Mouse (Mus musculus): ENCODE measurements at regions not wholly inside any gene's neighbourhood (a gene's known extent, or its start where the extent isn't known, plus 50 kb on each side); places are given as distances from the start of the nearest gene placed in this dataset.
A peak's percentile ranks its signal among the peaks of the same experiment; 100 is the strongest.

DNA sequence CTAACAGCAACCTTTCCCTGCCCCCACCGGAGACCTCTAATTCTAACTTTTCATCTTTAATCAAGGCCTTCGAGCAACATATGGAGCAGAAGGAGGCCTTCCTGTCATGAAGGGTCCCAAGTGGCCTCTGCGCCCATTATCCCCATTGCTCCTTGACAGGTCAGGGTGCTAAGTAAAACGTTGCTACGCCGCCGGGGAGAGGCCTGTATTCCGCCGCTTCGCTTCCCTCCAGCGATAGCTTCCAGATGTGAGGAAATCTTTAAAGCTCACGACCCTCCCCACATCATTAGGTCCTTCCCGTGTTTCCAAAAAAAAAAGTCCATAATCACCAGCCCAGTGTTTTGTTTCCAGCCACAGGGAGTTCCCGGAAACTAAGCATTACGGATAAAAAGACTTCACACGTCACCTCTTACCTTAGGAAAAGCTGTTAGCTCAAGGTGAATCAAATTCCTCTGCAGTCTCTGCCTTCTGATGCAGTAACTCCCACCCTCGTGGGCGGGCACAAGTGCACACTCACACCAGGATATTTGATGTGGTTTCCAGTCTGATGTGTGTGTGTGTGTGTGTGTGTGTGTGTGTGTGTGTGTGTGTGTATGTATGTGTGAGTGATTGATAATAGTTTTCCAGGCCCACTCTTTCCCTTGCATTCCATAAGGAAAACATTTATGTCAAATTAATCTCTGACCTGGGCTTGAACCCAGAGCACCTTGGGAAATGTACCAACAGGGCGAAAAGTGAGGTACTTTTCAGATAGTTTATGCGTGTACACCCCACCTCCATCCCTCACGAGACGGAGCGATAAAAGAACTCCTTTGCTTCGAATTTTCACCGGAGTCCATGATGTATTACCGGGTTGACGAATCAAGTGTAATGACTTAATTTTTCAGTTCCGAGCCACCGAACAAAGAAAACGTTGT, 107.5 kb downstream of the Gm45692 start:
- no peak for DNase-seq

DNA sequence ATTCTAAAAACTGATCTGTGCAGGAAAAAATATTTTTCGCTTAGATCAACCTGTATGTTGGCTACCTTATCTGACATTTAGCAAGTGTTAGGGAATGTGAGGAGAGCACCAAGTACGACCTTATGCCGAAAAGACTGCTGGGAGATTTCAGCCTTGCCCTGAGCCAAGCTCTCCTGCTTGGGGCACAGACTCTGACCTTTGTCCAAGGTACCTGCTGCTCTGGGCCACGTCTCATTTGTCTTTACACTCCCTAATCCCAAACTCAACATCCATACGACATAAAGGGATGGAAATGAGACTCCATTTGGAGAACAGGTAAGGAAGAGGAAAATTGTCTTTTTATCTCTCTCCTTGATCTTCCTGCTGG, 108.2 kb downstream of the Gm45692 start:
- no peak for DNase-seq

DNA sequence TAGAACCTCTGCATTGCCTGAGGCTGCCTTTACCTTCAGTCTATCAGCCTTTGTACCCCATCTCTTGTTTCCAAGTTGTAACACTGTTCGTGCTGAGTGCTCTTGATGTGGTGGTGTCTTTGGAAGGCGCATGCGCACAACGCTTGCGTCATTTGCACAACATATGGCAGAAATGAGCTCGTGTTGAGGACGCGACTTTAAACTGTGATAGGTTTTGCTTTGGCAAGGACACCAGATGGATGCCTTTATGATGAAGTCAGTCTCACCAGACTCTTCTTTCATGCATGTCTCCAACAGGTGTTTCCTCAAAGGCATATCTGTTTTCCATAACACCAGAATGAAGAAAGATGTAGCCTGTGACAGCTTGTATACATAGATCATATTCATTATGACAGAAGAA, 110.2 kb downstream of the Gm45692 start:
- DNase-seq, result no peak

- no peak for DNase-seq
Measured at GRCm38 (mm10) chr8:26239075-26239474, 119.7 kb downstream of the Gm45692 start.

DNA sequence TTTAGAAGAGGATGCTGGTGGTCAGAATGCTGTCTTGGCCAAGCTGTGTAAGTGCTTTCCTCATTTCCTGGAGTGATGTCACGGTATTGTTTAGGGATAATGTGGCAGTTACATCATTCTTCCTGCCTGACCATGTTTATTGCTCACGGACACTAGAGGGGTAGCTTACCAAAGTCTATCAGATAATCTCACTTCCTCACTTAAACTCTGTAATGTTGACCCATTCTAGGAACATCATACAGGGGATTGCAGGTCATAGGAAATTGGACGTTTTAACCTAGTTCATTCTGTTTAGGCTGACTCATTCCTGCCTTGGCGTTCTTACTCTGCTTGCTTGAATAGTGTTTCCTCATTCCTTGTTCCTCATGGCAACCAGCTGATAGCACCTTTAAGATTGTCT, 120.3 kb downstream of the Gm45692 start:
- DNase-seq, result no peak

- DNase-seq, result no peak
Measured at GRCm38 (mm10) chr8:26243743-26244142, 124.4 kb downstream of the Gm45692 start.

DNA sequence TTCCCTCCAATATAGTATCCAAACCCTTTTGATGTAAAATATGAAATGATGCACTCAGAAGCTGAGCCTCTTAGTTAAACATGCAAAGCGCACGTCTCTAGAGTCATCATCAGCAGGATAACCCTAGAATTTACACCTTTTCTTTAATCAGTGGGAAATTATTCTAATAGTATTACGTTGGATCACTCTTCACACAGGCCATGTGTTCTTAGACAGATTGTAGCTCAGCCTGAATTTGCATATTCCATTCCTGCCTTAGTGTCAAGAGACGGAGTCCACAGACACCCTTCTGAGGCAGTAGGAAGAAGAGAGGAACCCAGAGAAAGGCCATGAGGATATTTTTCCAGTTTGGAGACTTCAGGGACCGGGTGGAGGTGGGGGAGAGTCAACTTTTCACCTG, 125.0 kb downstream of the Gm45692 start:
- no peak for DNase-seq

DNA sequence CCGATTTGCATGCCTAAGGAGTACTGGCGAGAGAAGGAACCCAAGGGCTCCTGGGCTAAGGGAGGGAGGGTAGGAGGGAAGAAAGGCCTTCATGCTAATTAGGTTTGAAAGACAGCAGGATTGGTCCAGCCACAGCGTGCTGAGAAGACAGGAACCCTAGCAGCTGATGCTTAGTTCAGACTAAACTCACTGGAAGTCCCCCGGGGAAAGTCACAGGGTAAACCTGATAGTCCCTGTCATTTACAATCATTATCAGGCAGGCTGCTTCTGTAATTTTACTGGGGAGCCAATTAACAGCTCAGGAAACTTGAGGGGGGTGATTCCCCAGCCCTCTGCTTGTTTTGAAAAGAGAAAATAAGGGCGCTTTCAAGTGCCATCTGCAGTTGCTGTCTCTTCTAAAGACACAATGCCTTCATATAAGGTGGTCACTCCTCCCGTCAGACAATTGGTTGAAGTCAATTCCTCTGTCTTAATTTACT, 135.9 kb downstream of the Gm45692 start:
- no peak for DNase-seq

- no peak for DNase-seq
Measured at GRCm38 (mm10) chr8:26260294-26260693, 141.0 kb downstream of the Gm45692 start.

GRCm38 (mm10) chr8:26262536-26262935, 143.2 kb downstream of the Gm45692 start:
- no peak for DNase-seq

DNA sequence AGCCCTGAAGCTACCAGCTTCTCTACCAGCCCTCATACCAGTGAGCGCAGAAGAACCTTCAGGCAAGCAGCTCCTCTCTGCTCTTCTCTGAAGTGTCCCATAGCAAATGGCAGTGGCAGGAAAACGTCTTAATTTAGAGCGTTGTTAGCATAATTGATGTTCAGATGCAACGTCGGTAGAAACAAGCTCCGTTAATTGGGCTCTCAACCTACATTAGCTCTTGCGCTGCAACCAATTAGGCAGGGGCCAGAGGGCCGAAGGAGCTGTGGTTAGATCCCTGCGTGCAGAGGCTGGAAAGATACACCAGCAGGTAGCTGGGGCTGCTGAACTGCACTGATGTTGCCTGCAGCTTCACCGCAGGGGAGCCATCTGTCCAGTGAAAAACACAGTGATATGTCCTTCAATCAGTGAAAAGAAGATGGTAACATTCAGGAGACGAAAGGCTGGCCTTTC, 145.6 kb downstream of the Gm45692 start:
- DNase-seq, result no peak

DNA sequence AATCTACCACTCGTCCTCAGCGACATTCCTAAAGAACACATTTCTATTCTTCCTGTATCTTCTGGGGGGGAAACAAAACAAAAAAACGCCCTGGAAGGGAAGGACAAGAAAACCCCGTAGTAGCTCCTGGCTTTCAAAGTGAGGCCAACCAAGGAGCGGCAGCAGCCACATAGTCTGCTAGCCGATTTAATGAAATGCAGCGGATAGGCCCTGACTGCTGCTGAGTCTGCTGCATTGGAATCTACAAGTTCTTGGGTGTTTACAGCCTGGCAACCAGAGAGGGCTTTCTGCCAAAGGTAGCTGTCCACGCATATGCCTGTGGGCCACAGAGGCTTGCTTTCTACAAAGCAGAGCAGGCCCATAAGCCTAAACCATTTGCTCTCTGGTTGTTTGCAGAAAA, 146.0 kb downstream of the Gm45692 start:
- no peak for DNase-seq

GRCm38 (mm10) chr8:26266384-26266783, 147.1 kb downstream of the Gm45692 start:
- peak; percentile 26 to 50 for DNase-seq

- no peak for DNase-seq
Measured at GRCm38 (mm10) chr8:26267569-26267968, 148.2 kb downstream of the Gm45692 start.

GRCm38 (mm10) chr8:26268751-26269415, 149.5 kb downstream of the Gm45692 start:
- peak; percentile 28 to 50 for DNase-seq

DNA sequence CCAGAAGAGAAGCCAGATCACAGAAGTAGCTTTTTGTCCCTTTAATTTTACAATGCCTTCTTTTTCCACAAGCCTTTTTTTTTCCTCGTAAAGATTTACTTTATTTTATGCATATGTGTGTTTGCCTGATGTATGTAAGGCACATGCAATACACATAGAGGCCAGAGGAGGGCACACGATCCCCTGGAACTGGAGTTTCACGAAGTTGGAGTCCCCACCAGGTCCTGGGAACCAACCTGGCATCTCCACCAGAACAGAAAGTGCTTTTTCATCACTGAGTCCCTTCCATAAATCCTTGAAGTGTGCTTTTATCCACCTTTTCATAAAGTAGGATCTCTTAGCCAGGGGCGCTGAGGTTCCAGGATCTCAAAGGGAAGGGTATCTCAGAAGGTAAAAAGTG, 152.8 kb downstream of the Gm45692 start:
- DNase-seq, result peak; percentile 51 to 54

- no peak for DNase-seq
Measured at GRCm38 (mm10) chr8:26272675-26273414, 153.5 kb downstream of the Gm45692 start.

DNA sequence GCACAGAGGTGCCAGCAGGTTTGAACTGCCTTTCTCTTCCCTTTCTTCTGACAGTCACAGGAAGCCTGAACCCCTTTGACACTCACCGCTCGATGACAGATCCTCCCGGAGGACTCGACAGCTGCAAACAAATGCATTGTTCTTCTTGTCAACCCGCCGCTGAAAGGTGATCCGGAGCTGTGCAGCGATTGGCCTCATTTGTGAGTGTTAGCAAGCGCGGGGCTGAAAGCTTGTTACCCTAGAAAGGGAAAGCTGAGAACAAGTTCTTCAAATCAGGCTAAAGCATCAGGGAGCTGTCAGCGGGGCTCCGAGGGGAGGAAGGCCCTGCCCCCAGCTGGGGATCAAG, 154.1 kb downstream of the Gm45692 start:
- DNase-seq, result peak in 1 of 2 experiments; percentile 26

GRCm38 (mm10) chr8:26273792-26274191, 154.5 kb downstream of the Gm45692 start:
- no peak for DNase-seq

GRCm38 (mm10) chr8:26274481-26274880, 155.1 kb downstream of the Gm45692 start:
- DNase-seq, result no peak

- DNase-seq, result no peak
Measured at GRCm38 (mm10) chr8:26282156-26282935, 163.0 kb downstream of the Gm45692 start.

GRCm38 (mm10) chr8:26283957-26284356, 164.6 kb downstream of the Gm45692 start:
- DNase-seq, result no peak

All from kidney, postnatal 4 days (tissue).